Mouse (Mus musculus) embryo, embryonic 9.5 days (tissue): ENCODE measurements around the gene Srpx.

ENCODE experiments used
- DNase-seq: peaks from one replicate; pipeline ENCODE4 v3.0.0-alpha.2; 2017; ENCODE audit errors: extremely low spot score

Gene Srpx

DNA sequence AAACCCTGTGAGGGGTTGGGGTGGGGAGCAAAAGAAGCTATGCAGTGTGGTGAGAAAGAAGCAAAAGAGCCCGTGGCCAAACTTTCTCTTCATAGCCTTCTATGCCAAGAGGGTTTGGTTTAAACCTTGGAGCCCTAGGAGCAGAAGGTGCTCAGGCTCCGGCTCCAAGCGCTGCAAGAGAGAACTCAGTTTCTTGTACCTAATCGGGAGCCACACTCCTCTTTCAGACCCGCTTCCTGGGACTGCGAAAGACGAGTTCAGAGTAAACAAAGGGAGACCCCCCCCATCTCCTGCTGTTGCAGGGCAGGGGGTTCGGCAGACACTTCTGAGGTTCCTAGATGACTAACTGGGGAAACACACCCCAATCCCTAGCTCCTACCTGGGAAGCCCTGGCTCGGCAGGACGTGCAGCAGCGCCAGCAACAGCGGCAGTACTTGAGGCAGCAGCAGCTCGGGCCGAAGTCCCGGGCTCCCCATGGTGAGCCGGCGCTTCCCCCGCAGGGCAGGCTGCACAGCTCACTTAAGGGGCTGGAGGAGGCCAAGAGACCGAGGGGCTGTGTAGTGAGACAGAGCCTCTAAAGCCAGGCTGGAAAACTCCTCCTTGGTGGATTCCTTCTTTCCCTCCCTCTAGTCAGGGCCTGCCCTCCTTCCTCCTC lies at the start of gene Srpx:
Gene Srpx (minus strand): TSS at position 645 of the 655 bp plus-strand sequence.
- peak; percentile 30 for DNase-seq

DNA sequence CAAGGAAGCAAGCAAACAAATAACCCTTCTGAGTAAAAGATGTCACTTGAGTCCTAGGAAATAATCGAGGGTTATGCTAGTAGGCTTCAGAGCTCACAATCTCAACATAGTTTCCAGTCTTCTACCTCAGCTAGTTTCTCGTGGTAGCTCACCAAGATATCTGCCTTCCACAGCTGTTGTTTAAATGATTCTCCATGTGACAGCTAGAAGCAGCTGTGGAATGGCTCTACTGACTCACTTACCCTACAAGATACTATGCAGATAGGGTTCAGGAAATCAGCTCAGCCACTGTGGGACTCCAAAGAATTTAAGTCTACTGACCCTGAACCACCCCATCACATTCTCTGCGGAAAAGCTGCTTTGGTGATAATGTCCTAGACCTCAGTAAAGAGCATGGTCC lies 34.9 kb upstream of the Srpx start:
- no peak for DNase-seq

DNA sequence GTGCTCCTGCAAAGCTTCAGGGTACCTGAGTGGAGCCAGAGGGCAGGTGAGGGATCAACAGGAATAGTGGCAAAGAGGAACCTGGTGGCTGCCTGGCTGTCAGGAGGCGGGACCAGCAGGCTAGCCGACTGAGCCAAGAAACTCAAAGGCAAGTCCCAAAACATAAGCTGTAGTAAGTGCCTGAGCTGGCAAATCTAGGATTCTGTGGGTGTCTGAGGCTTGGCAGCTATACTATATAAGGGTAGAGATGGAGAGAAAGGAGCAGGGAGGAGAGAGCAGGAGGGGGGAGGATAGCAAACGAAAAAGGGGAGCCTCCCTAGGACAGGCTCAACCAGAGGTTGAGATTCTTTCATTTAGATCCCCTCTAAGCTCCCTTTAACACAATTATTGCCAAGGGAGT lies 1.7 kb downstream of the Srpx start:
- no peak for DNase-seq

DNA sequence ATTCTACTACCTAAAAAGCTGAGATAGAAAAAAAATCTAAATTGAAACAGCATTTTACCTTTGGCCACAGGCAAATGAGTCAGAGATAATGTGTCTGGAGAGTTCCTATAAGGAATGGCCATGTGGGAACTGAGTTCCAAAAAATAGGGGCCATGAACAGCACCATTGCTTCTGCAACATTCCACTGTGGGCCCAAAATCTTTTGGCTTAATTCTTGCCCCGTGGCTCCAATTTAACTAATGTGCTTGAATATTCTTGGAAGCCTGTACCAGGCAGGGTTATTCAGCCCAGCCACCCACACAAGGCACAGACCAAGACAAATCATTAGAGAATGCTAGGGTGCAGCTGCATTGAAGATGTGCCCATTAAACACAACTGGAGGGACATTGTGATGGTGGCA lies 6.8 kb downstream of the Srpx start:
- DNase-seq, result no peak

DNA sequence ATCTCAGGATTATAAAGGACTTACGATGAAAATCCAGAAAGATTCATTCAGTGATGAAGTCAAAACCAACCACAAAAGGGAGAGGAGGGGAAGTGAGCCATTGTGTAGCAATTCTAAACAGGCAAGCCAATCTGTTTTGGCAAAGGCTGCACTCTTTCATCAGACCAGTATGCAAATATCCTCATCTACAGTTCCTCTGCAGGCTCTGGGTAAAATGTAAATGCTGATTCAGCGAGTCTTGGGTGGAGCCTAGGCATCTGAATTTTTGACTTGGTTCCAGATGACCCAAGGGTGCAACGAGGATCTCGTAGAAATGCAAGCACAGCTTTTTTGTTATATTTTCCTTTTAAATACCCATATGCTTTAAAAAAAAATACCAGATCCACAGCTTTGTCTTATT lies 9.0 kb downstream of the Srpx start:
- DNase-seq, result no peak

DNA sequence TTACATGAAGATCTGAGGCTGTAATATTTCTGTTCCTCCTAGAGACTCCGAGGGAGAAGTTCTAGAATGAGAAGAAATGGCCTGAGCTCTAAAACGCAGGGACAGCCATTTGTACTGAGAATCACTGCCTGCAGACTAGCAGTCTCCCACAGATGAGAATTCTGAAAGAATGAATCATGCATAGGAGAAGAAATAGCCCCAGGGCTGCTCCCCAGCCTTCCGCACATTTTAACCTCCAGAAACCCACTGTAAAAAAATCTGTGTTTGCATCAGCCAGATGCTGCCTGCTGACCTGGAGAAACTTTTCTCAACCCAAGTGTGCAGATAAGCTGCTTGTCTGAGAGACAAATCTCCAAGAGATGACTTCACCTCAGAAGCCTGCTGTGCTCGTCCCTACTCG lies 12.0 kb downstream of the Srpx start:
- DNase-seq, result no peak

DNA sequence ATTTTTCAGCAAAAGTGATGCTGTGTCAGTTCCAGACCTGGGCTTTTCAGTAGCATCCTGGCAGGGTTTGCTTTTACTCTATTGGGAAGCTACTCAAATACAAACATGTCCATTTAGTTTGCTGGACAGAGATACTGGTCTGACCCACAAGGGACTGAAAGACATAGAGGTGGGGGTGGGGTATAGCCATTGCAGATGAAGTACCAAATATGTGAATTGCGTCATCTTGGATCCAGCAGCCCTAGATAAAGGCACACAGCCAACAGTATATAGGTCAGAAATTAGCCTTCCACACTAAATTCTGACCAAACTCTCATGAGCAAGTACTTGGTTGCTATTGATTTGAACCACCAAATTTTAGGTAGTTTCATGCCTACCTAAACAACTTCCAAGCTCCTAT lies 14.8 kb downstream of the Srpx start:
- DNase-seq, result no peak

DNA sequence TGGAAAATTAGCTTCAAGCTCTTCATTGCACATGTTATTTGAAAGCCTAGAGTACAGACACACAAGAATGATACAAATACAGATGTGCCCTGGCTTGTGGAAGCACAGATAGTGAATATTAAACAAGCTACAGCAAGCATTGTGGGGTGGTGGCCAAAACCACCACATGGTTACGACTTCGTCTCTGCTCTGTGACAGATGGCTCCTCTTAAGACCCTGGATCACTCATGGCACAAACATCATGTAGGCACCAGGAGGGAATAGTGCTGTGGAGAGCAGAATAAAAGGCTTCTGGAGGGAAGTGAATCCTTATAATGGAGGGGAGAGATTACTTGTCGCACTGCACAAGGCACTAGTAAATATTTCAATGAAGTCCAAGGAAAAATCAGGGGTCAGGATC lies 21.7 kb downstream of the Srpx start:
- no peak for DNase-seq

DNA sequence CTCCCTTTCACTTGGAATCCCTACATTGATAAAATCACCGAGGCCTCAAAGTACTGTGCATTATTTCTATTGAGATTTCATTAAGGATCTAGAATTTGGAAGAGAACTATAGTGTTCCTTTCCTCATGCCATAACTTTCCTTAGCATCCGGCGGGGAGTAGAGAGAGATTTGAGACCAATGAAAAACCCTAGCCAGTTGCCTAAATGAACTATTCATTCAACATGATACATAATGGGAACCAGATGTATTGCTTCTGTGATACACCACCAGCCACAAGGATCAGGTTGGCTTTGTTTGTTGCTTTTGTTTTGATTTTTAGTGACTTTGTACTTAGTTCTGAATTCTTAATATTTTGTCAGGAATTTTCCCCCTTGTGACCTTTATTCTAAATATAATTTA lies 37.1 kb downstream of the Srpx start:
- no peak for DNase-seq

DNA sequence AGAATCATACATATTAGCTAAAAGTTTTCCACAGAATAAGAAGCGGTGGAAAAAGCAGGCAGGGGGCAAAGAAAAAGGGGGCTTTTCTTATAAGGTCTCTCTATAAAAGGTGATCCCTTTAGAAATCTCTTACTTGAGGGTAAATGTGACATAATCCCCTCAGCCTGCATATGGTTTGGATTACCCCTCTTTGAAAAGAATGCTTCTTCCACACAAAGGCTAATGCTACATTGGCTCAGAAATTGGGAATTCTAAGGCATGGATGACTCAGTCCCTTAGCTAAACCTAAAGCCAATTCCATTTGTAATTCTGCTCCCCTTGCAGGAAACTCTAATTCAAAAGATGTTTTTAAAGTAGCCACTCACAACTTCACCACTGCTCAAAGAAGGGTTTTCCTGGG lies 37.5 kb downstream of the Srpx start:
- no peak for DNase-seq

DNA sequence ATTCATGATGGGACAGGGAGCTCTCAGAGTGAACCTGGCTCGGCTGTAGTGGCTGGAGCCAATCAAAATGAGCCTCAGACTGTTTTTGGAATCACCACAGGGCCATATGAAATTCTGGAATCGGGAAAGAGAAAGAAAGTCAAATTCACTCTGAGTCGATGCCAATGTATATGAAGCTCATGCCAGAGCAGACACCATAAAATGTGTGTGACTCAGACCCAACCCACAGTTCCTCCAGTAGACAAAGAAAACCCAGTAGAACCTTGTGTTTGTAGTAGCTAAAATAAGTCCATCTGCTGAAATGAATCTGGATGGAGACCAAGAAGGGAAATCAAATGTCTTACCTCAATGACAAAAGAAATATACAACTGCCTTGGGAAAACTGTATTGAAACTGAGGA lies 43.5 kb downstream of the Srpx start:
- no peak for DNase-seq

DNA sequence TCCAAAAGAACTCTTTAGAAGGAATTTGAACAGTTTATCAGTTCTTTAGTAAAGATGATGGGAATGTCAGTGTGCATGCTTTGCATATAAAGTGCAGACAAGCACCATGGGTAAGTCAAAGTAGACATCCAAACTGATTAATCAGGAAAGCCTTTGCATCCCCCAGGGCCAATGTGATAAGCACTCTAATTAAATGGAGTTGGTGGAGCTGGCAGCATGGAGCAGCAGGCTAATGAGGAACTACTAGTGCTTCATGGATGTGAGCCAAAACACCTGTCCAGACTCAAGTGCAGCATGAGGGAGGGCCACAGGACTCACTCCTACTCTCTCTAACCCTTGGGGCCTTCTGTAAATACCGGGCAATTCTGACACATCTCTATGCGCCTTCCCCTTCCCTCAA lies 46.0 kb downstream of the Srpx start:
- no peak for DNase-seq

DNA sequence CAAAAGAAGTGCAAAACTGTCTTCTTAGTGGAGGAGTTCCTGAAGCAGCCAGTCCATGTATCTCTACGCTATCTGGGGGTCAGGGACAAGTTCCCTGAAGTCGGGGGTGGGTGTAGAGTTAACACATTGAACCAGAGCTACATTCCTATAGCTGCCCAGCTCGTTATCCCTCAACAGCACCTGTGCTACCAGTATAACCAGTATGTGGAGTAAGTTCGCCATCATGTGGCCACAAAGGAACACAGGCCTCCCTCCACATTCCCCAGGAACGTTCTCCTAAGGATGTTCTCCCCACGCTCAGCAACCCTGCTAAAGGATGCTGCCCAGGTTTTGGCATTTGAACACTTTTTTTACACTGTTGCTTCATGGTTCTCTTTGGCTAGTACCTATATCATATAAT lies 46.8 kb downstream of the Srpx start:
- no peak for DNase-seq

DNA sequence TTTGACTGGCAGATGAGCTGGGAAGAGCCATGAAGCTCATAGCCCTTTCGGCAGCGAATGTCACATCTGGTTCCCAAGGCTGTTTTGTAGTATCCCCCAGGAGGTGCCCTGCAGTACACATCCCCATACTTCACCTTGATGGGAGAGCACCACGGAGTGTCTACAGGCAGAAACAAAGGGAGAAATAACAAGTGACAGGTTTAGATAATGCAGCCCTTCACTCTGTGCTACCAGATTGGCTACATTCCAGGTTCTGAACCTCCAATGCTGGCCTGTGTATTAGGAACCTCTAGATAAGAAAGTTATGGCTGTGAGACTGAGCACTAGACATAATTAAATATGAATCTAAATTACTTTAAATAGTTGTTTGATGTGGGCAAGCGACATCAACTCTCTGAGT lies 48.1 kb downstream of the Srpx start:
- DNase-seq, result no peak

DNA sequence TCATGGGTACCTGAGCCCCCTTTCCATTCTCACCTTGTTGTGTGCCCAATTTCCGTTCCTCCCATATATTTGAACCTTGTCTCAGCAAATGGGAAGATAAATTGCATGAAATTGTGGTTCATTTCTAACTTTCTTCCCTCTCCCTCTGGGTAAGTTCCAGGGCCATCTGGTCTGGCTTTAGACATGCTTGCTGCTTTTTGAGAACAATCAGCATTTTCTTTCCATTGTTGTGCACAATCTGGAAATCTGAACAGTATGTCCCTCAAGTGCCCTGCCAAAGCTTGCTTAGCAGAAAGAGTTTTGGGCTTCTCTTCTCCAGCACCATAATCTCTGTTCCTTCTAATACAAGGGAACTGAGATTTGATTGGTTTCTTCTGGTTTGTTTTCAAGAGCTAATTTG lies 53.7 kb downstream of the Srpx start:
- DNase-seq, result no peak

DNA sequence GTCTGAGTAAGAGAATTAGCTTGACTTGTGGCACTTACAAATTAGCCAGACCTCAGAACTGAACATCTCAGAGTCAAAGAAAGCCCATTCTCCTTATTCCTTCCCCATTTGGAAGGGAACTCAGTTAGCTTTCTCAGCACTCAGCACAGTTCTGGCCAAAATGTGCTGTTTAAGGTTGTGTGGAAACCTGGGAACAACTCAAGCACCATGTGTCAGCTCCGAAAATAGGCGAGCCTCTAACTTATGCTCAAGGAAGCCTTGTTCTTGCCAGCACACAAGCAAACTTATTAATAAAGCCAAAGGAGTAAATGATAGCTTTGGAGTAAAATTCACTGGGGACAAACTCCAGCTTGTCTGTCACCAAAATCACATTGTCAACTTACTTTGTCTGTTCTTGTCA lies 54.1 kb downstream of the Srpx start:
- no peak for DNase-seq

DNA sequence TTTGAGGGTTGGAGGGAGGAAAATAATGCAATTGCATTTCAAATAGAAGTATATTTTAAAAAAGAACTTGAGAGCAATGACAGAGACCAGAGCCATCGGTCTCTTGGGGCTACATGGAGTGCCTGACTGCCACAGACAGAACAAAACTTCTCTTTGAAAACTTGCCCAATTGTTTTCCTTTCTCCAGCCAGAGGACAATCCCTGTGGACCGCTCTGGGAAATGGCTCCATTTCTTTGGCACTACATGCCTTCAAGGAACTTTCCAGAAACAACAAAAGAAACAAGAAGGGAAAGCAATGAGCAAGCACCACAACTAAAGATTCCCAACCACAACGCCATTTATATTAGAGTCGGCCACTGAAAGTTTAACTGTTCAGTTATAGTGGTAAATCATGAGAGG lies 55.3 kb downstream of the Srpx start:
- DNase-seq, result no peak

DNA sequence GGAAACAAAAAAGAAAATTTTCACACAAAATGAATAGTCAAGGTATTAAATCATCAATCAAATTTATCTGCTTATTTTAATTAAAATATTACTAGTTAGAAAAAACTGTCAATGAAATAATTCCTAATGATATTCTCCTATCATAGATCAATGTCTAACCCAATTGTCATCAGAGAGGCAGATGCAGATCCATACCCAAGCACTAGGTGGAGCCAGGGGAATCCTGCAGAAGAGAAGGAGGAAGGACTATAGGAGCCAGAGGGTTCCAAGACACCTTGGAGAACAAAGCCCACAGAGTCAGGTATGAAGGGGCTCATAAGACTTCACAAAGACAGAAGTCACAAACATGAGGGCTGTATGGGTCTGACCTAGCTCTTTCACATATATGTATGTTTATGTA lies 82.8 kb downstream of the Srpx start:
- DNase-seq, result peak; percentile 1

DNA sequence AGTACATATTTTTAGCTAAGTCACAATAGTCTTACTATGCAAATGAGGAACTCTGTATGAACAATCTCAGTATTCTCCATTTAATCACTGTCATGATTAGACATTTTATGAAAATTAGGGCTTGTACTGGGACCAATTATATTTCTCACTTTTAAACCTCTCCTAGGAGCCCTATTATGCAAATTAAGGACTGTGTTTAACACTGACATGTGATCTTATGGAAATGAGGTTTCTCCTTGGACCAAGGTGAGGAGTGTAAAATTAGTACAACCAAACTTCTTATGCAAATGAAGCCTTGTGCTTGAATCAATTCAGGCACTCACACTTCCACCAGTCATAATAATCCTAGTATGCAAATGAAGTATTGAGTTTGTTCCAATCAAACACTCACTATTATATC lies 107.3 kb downstream of the Srpx start:
- DNase-seq, result no peak

DNA sequence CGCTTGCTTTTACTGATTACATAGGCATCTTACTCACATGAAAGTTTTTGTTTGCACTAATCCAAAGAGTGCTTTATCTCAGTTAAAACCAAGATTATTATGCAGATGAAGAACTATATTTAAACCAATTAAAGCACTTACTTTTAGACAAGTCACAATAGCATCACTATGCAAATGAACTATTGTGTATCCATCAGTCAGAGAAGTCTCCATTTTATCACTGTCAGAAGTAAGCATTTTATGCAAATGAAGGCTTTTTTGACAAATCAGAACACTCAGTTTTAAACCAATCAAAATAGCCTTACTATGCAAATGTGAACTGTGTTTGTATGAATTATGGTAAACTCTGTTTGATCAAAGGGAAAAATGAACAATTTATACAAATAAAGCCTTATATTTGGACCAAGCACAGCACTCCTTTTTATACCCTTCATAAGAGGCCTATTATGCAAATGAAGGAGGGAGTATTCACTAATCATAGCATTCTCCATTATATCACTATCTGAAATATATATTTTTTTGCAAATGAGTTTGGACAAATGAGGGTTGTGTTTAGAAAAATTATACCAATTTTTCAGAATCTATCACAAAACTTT lies 109.7 kb downstream of the Srpx start:
- no peak for DNase-seq

DNA sequence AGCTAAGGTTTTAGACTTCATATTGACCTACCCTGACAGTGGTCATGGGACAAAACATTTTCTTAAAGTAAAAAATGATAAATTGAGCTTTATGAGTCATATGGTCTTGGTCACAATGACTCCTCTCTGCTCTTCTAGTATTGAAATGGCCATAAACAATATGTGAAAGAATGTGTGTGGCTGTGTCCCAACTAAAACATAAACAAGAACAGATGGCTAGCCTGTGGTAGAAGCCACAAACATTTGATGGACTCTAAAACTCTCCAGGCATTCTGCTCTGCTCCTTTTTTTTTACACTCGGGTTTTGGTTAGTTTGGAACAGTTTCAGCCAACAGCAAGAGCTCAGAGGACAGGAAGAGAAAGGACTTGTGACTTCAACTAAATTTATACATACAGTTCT lies 111.6 kb downstream of the Srpx start:
- no peak for DNase-seq

DNA sequence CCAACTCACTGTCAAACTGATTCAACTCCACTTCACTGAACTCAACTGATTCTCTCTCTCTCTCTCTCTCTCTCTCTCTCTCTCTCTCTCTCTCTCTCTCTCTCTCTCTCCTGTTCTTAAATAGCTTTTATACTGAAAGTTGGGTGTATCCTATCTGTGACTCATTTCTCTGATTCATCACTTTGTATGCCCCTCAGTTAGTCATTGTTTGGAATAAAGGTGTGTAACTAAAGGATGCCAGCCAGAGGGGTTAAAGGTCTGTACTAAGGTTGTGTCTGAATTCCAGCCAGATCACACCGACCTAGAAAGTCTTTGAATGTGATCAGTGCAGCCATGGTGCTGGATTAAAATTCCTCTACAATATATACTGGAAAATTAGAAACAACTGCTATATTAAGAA lies 116.8 kb downstream of the Srpx start:
- DNase-seq, result no peak
